Mouse (Mus musculus): Measurements from ENCODE around the gene Mfsd1.

DNA sequence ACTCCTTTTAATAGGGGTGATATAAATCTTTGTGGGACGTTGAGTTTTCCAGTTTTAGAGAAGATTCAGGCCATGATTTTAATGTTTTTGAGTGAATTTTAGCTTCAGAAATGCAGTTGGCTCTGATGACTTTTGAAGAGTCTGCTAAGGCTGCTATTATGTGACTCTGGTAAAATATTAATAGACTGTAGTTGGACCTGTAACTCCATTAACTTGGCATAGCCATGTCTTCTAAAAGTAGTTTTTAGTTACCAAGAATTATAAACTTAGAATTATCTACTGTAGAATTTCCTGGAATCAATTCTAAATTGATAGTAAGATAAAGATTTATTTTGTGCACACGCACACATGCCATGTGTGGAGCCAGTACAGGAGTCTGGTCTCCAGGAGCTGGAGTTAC, 4.0 kb downstream of the Mfsd1 start:
- TF ChIP-seq HCFC1 (IDR thresholded peaks at IDR 0.05; ENCODE audit: low read depth, low read length) (no peak), UBTF (IDR thresholded peaks at IDR 0.05; ENCODE audit: low read depth, low read length) (no peak), RAD21 (IDR thresholded peaks at IDR 0.05; ENCODE audit: low read depth, low read length) (no peak), SMC3 (IDR thresholded peaks at IDR 0.05; ENCODE audit: low read depth, low read length) (no peak), RCOR1 (conservative IDR thresholded peaks at IDR 0.05; ENCODE audit: low read depth, low read length) (no peak), TCF12 (IDR thresholded peaks at IDR 0.05; ENCODE audit: low read depth, low read length) (no peak), USF1 (IDR thresholded peaks at IDR 0.05; ENCODE audit: low read depth, low read length) (no peak), CTCF (conservative IDR thresholded peaks at IDR 0.05 in 1 of 2, IDR thresholded peaks at IDR 0.05 in 1 of 2; ENCODE audit: low read depth in 2 of 2, low read length in 2 of 2) (no peak)
